Mouse (Mus musculus) C2C12 (cell line): ENCODE results near the gene Arhgef17.

Experiments used
- CEBPB ChIP-seq: IDR thresholded peaks from one replicate; pipeline ENCODE4 v1.6.1; 2011; ENCODE audit warnings: low read depth, mild to moderate bottlenecking, control low read depth, moderate library complexity
- CTCF ChIP-seq: IDR thresholded peaks from one replicate; pipeline ENCODE4 v1.5.1; 2011; ENCODE audit not compliant: control insufficient read depth, insufficient read depth, insufficient read length
- FOSL1 ChIP-seq: IDR thresholded peaks from one replicate; pipeline ENCODE4 v1.8.0; 2011; ENCODE audit warnings: mild to moderate bottlenecking, low read length; ENCODE audit not compliant: poor library complexity, insufficient read depth, severe bottlenecking
- MAX ChIP-seq: IDR thresholded peaks from one replicate; pipeline ENCODE4 v1.6.1; 2011; ENCODE audit warnings: mild to moderate bottlenecking, control low read depth
- MYOG ChIP-seq: IDR thresholded peaks from one replicate; pipeline ENCODE4 v1.6.1; 2011; ENCODE audit not compliant: control insufficient read depth, insufficient read length; ENCODE audit errors: extremely low read depth
- USF1 ChIP-seq: IDR thresholded peaks from one replicate; pipeline ENCODE4 v1.6.1; 2011; ENCODE audit warnings: low read depth, mild to moderate bottlenecking, control low read depth, moderate library complexity

DNA sequence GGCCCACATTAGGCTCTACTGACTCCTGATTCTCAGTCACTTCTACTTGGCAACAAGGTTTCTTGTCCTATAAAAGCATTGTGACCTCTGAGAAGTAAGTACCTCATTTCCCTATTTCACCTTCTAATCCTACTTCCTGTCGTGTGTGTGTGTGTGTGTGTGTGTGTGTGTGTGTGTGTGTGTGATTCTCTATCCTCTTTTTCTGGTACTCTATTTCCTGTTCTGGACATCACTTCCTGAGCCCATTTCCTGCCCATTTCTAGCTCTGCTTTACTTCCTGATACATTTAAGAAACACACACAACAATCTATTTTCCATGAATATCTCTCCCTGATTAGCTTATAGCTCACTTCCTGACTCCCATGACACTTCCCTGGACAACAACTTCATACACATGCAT, 56.1 kb downstream of the Arhgef17 start:
- no peak for TF ChIP-seq CTCF
- no peak for TF ChIP-seq MAX
- no peak for TF ChIP-seq USF1
- no peak for TF ChIP-seq FOSL1
- no peak for TF ChIP-seq MYOG
- no peak for TF ChIP-seq CEBPB
